Mouse (Mus musculus) hindbrain, embryonic 15.5 days (tissue): ENCODE measurements at regions not wholly inside any gene's neighbourhood (a gene's known extent, or its start where the extent isn't known, plus 50 kb on each side); places are given as distances from the start of the nearest gene placed in this dataset.
"Not testable (repeated sequence)": the region's sequence is repeated elsewhere in the genome, so short reads cannot be mapped to it uniquely, and the experiment has no call there.

Experiments
- ATAC-seq: fragments of 200-750 bp; cut with Nextera tagmentation; 2 replicates; pipeline ENCODE4 v1.8.0; 2017; ENCODE audit warnings: low read depth, moderate number of reproducible peaks, moderate TSS enrichment; ENCODE audit not compliant: low FRiP score
- H3K27ac ChIP-seq: fragments of 300-500 bp; sonication (generic); replicated peaks from 2 replicates; pipeline ENCODE4 v1.5.1; 2015; ENCODE audit warnings: mild to moderate bottlenecking, inconsistent platforms
- H3K27me3 ChIP-seq: fragments of 300-500 bp; sonication (generic); 2 replicates; pipeline ENCODE4 v1.6.1; 2015; ENCODE audit warnings: control low read depth, inconsistent platforms
- H3K36me3 ChIP-seq: fragments of 300-500 bp; sonication (generic); 2 replicates; pipeline ENCODE4 v1.6.1; 2015; ENCODE audit warnings: control low read depth, inconsistent platforms
- H3K4me1 ChIP-seq: fragments of 300-500 bp; sonication (generic); replicated peaks from 2 replicates; pipeline ENCODE4 v1.6.1; 2015; ENCODE audit warnings: control low read depth, inconsistent platforms
- H3K4me2 ChIP-seq: fragments of 300-500 bp; sonication (generic); 2 replicates; pipeline ENCODE4 v1.6.1; 2015; ENCODE audit warnings: moderate library complexity, mild to moderate bottlenecking, inconsistent platforms
- H3K4me3 ChIP-seq: fragments of 300-500 bp; sonication (generic); 2 replicates; pipeline ENCODE4 v1.5.1; 2015; ENCODE audit warnings: mild to moderate bottlenecking, inconsistent platforms
- H3K9ac ChIP-seq: fragments of 300-500 bp; sonication (generic); 2 replicates; pipeline ENCODE4 v1.6.1; 2015; ENCODE audit warnings: inconsistent platforms
- H3K9me3 ChIP-seq: fragments of 300-500 bp; sonication (generic); 2 replicates; pipeline ENCODE4 v1.6.1; 2016; ENCODE audit warnings: control low read depth, inconsistent platforms
- WGBS: fragments of 180-500 bp; shearing (Covaris S2); methylation state at CpG from one replicate; pipeline ENCODE4 v1.1.7; 2015; 5-methylcytosine and 5-hydroxymethylcytosine counted together

DNA sequence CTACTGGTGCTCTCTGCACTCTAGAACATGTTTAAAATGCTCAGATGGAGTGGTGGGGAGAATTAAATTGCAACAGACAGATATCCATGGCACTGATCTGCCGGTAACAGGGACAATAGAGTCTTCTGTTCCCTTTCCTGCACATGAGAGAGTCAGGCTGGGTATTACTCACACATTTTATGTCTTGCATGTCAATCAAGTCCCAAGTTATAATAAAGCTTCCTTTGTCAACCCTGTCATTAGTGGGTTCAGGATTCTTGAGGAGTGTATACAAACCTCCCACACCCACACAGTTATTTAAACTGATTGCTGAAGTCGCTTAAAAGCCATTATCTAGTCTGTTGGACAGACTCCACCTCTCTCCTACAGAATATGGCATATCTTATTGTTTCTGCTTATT, 220.7 kb upstream of the Zfp703 start:
- whole genome bisulfite sequencing: 63% methylated on average over 2 of the region's 2 CpGs
- Histone ChIP-seq H3K27ac (no peak overlapping the region), H3K9me3 (0 out of 2 replicates have a peak, but pooled peaks cover 4% of the 10 kb centered on the region), H3K36me3 (no peaks in the 10 kb centered on the region), H3K9ac (no peak overlapping the region), H3K4me1 (no peaks in the 10 kb centered on the region), H3K4me3 (no peak overlapping the region), H3K27me3 (0 out of 2 replicates have a peak, but pooled peaks cover 3% of the 10 kb centered on the region), H3K4me2 (no peak overlapping the region)
- no peak for ATAC-seq

DNA sequence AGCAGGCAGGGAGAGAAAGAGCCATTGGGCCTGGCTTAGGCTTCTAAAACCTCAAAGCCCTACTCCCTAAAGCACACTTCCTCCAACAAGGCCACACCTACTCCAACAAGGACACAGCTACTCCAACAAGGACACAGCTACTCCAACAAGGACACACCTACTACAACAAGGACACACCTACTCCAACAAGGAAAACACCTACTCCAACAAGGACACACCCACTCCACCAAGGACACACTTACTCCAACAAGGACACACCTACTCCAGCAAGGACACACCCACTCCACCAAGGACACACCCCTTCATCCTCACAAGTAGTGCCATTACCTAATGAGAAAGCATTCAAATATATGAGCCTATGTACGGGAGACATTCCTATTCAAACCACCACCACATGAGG, 216.4 kb upstream of the Zfp703 start:
- no peak for ATAC-seq
- Histone ChIP-seq H3K27ac (no peak overlapping the region), H3K4me1 (peaks cover 12% of the 10 kb centered on the region), H3K4me2 (no peak overlapping the region), H3K27me3 (no peaks in the 10 kb centered on the region), H3K9ac (no peak overlapping the region), H3K36me3 (no peaks in the 10 kb centered on the region), H3K4me3 (no peak overlapping the region), H3K9me3 (no peaks in the 10 kb centered on the region)
- 100% methylated on average over 1 of the region's 1 CpGs for WGBS

DNA sequence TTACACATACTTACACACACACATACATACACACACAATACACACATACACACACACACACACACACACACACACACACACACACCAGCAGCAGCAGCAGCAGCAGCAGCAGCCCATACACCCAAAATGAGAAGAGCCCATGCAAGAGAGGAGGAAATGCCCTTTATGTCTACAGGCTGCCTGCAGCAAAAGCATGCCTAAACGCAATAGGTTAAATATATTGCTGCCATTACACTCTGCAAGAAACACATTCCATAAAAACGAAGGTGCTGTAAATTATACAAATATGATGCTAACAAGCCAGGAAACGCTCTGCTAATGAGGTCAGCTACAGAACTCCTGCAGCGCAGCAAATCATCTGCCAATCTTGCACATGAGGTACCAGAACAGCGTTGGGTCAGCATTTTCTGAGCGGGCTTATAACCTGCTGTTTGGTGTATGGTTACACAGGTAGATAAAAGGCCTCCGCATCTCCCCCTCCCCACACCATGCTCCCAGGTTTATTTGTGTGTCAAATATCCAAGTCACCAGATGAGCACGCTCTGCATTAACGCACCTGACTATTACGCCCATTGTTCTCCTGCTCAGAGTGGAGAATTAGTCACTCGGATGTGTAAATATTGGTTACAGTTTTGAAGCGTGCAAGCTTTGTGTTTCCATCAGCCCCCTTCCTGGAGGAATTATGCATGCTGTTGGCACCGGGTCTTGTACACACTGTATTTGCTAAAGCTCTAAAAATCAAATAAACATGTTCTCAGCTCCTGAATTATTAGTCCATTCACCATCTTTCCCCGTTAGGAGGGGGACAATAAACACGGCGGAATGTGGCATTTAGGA, 214.0 kb upstream of the Zfp703 start:
- H3K4me2 ChIP-seq: no peak overlapping the region
- H3K27ac ChIP-seq: peak overlapping the region; percentile 41
- no peak overlapping the region for H3K4me3 ChIP-seq
- no peak overlapping the region for H3K9ac ChIP-seq
- no peaks in the 10 kb centered on the region for H3K36me3 ChIP-seq
- no peaks in the 10 kb centered on the region for H3K9me3 ChIP-seq
- no peaks in the 10 kb centered on the region for H3K27me3 ChIP-seq
- ATAC-seq: peak; percentile 67
- 61% methylated on average over 16 of the region's 16 CpGs for WGBS
- H3K4me1 ChIP-seq: peaks cover 12% of the 10 kb centered on the region

- ATAC-seq: no peak
- no peak overlapping the region for H3K9ac ChIP-seq
- H3K4me1 ChIP-seq: peaks cover 17% of the 10 kb centered on the region
- no peak overlapping the region for H3K4me3 ChIP-seq
- no peaks in the 10 kb centered on the region for H3K9me3 ChIP-seq
- no peak overlapping the region for H3K4me2 ChIP-seq
- no peak overlapping the region for H3K27ac ChIP-seq
- H3K27me3 ChIP-seq: no peaks in the 10 kb centered on the region; the same call in 1 of the 2 replicates
- no peaks in the 10 kb centered on the region for H3K36me3 ChIP-seq
- 81% methylated on average over 10 of the region's 10 CpGs for WGBS
Observed at GRCm38 (mm10) chr8:26768474-26769229, 208.5 kb upstream of the Zfp703 start.

DNA sequence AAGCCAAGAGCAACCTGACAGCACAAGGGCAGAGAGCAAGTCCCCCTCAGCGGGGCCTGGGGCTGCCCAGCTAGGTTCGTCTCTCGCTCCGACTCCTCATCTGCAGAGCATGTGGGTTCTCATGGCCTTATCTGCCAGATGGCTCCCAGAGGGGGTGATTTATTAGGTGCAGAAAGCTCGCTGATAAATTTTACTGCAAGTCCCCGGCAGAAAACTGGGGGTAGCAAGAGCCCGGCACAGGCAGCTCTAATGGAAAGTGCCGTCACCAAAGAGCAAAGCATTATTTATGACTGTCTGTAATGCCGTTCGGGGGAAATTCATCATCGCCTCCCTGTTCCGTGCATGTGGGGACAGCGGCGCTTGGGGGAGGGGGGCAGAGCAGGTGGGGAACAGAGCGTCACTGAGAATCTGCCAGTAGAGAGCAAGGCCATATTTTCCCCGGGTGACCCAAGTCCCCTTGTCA, 206.7 kb upstream of the Zfp703 start:
- no peaks in the 10 kb centered on the region for H3K36me3 ChIP-seq
- H3K4me3 ChIP-seq: peak overlapping the region; percentile 15; the same call in 1 of the 2 replicates
- 0 out of 2 replicates have a peak overlapping the region, but pooled peaks have one; percentile 10 for H3K27ac ChIP-seq
- no peaks in the 10 kb centered on the region for H3K9me3 ChIP-seq
- H3K4me1 ChIP-seq: peaks cover 14% of the 10 kb centered on the region
- 21% methylated on average over 16 of the region's 16 CpGs for WGBS
- no peak overlapping the region for H3K9ac ChIP-seq
- peak overlapping the region; percentile 47 for H3K4me2 ChIP-seq
- peak; percentile 80 for ATAC-seq
- no peaks in the 10 kb centered on the region; the same call in 1 of the 2 replicates for H3K27me3 ChIP-seq

GRCm38 (mm10) chr8:26778917-26779537, 198.1 kb upstream of the Zfp703 start:
- no peak overlapping the region for H3K4me3 ChIP-seq
- no peaks in the 10 kb centered on the region for H3K36me3 ChIP-seq
- peak; percentile 77 for ATAC-seq
- H3K9ac ChIP-seq: no peak overlapping the region
- H3K27me3 ChIP-seq: no peaks in the 10 kb centered on the region; the same call in 1 of the 2 replicates
- peaks cover 13% of the 10 kb centered on the region for H3K4me1 ChIP-seq
- no peaks in the 10 kb centered on the region for H3K9me3 ChIP-seq
- 55% methylated on average over 10 of the region's 10 CpGs for WGBS
- no peak overlapping the region for H3K27ac ChIP-seq
- H3K4me2 ChIP-seq: no peak overlapping the region

DNA sequence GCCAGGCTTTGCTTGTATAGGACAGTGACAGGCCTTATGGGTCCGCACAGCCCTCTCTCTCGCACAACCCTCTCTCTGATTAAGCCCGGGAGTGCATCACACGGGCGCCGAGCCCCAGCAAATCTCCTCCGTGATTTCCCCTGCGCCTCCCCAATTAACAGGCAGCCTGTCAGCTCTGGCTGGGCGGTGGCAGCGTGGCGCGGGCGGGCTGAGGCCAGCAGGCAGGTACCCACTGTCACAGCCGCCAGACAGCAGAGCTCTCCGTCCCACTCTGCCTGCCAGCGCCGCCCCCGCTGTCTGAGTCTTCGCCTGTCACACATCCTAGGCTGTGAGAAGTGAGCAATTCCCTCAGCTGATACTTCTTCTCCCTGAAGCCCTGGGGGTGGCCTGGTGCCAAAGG, 196.6 kb upstream of the Zfp703 start:
- Histone ChIP-seq H3K4me1 (peaks cover 13% of the 10 kb centered on the region), H3K27me3 (no peaks in the 10 kb centered on the region; the same call in 1 of the 2 replicates), H3K36me3 (no peaks in the 10 kb centered on the region), H3K27ac (no peak overlapping the region), H3K4me2 (peak overlapping the region; percentile 51), H3K9ac (no peak overlapping the region), H3K4me3 (0 out of 2 replicates have a peak overlapping the region, but pooled peaks have one; percentile 10), H3K9me3 (no peaks in the 10 kb centered on the region)
- WGBS: 13% methylated on average over 19 of the region's 19 CpGs
- no peak for ATAC-seq

DNA sequence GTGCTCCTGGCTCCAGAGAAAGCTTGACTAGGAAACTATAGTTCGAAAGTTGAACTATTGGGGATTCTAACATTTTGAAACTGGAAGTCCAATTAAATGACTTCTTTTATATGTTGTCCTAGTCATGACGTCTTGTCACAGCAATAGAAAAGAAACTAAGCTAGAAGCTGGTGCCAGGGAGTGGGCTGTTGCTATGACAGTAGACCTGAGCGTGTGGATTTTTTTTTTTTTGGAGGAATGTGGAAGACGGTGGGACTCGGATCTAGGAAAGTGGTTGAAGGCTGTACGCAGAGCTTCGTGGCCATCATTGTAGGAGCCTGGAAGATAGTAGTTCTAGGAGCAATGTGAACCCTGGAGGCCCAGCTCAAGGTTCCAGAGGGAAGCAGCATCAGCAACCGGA, 194.2 kb upstream of the Zfp703 start:
- not testable (repeated sequence) for ATAC-seq, H3K27me3 ChIP-seq, H3K27ac ChIP-seq, H3K4me2 ChIP-seq, H3K4me3 ChIP-seq, H3K9ac ChIP-seq, H3K9me3 ChIP-seq, H3K36me3 ChIP-seq
- H3K4me1 ChIP-seq: peaks cover 13% of the 10 kb centered on the region
- 83% methylated on average over 8 of the region's 8 CpGs for WGBS

DNA sequence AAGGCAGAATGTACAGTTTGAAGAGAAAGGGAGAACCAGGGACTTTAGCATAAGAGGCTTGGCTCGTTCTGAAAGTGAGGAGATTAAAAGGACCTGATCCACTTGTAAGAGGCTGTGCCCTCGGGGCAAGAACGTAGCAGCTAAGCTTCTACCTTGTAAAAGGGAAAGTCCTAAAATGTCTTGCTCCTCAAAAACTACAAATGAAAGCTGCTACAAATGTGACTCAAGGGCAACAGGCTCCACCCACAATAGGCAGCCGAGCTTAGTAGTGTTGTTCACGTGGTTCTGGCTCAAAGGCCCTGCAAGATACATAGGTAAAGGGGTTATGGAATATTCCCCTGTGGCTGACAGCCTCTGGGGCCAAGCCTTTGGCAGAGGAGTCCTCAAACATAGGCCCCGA, 192.7 kb upstream of the Zfp703 start:
- H3K27me3 ChIP-seq: no peaks in the 10 kb centered on the region; the same call in none of the 2 replicates
- H3K4me1 ChIP-seq: peaks cover 5% of the 10 kb centered on the region
- H3K4me3 ChIP-seq: no peak overlapping the region
- H3K4me2 ChIP-seq: no peak overlapping the region
- no peaks in the 10 kb centered on the region for H3K9me3 ChIP-seq
- no peaks in the 10 kb centered on the region for H3K36me3 ChIP-seq
- H3K9ac ChIP-seq: no peak overlapping the region
- 77% methylated on average over 6 of the region's 6 CpGs for WGBS
- H3K27ac ChIP-seq: no peak overlapping the region
- no peak for ATAC-seq

DNA sequence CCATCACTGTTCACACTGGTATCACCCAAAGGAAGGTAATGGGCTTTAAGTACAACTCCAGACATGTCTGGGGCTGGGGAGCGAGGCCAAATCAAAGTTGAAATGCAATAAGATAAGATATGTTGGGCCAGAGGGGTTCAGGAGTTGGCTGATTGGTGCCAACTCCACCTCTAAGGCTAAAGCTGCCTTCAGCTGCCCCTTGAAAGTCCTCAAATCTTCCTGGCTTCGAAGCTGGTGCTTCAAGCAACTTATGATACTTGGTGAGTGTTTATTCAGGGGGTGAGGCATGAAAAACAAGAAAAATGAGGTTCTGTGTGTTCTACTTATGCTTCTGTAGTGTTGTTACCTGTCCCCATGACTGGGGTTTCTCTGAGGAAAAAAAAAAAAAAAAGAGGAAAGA, 185.3 kb upstream of the Zfp703 start:
- Histone ChIP-seq H3K27ac (no peak overlapping the region), H3K36me3 (no peaks in the 10 kb centered on the region), H3K9me3 (no peaks in the 10 kb centered on the region), H3K4me3 (no peak overlapping the region), H3K27me3 (no peaks in the 10 kb centered on the region; the same call in 1 of the 2 replicates), H3K4me2 (no peak overlapping the region), H3K4me1 (no peaks in the 10 kb centered on the region), H3K9ac (no peak overlapping the region)
- WGBS: 85% methylated on average over 2 of the region's 2 CpGs
- ATAC-seq: no peak

DNA sequence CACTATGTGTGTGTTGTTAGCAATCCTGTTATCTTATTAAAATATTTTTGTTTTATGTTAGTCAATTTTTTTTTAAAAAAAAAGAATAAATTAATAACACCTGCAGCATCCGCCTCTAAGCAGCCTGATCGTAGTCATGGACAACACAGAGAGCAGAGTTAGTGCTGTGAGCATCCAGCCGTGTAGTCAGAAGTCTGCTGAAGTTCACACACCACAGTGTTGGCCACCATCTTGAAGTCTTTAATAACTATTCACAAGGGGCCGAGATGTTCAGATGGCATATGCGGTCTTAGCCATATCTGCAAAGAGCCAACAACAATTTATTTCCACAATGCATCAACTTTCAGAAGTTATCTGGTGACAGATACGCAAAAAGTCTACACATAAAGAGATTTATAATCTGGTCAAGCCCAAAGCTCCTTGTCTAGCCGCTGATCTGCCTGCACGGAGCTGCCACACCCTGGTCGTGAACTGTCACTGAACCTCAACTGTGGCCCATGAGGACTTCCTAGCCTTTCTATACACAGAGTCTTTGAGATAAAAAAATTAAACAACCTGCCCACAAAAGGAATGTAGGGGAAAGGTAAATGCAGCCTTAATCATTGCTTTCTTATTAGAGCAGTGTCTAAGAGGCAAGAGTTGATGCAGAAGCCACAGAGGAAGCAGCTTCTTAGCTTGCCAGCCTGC, 183.4 kb upstream of the Zfp703 start:
- no peak overlapping the region for H3K27ac ChIP-seq
- H3K4me3 ChIP-seq: no peak overlapping the region
- H3K4me2 ChIP-seq: no peak overlapping the region
- no peaks in the 10 kb centered on the region; the same call in 1 of the 2 replicates for H3K27me3 ChIP-seq
- H3K4me1 ChIP-seq: no peaks in the 10 kb centered on the region
- WGBS: 94% methylated on average over 9 of the region's 9 CpGs
- H3K9me3 ChIP-seq: no peaks in the 10 kb centered on the region
- H3K36me3 ChIP-seq: no peaks in the 10 kb centered on the region
- ATAC-seq: no peak
- H3K9ac ChIP-seq: no peak overlapping the region
